Mouse (Mus musculus): ENCODE measurements around the gene Sh3yl1.
A peak's percentile ranks its signal among the peaks of the same experiment; 100 is the strongest.

Sh3yl1 gene

DNA sequence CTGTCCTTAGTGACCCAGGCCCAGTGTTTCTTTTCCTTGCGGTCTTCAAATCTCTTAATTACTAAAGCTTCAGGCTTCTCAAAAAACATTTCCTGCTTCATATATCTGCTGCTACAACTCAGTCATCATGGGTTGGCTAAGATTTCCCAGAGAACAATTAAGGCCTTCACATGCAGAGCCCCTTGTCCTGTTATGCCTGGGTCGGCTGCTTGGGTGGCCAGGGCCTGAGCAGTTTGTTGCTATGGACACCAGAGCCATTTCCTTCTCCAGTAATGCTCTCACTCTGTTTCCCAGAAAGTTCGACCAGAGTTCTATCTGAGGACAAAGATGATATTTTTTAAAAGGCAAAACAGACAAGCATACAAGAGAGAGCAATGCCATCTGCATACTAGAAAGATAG lies 32.7 kb downstream of the Sh3yl1 start:
- DNase-seq (ENCODE audit: low read depth), result no peak

DNA sequence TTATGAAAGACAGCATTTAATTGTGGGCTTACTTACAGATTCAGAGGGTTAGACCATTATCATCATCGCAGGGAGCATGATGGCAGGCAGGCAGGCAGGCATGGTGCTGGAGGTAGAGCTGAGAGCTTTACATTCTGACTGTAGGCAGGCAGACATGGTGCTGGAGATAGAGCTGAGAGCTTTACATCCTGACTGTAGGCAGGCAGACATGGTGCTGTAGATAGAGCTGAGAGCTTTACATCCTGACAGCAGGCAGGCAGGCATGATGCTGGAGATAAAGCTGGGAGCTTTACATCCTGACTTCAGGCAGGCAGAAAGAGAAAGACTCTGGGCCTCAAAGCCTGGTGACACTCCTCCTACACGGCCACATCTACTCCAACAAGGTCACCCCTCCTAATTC lies 59.2 kb downstream of the Sh3yl1 start:
- DNase-seq (ENCODE audit: low read depth), result no peak

DNA sequence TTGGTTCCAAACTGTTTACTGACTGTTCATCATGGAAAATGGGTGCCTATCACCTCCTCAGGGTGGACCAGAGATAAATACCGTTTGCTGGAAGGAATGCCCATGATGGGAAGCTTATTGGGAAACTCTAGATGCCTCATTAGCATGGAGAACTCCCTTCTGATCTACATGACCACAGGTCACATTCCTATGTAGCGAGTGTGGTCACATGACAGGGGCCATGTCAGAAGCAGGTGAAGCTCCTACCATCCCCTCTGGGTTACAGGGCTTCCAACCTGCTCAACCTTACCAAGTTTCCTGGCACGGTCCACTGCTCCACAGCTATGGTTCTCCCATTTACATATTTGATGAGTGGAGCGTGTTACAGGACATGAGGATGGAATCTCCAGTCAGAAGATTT lies 92.3 kb downstream of the Sh3yl1 start:
- DNase-seq (ENCODE audit: low read depth), result no peak

DNA sequence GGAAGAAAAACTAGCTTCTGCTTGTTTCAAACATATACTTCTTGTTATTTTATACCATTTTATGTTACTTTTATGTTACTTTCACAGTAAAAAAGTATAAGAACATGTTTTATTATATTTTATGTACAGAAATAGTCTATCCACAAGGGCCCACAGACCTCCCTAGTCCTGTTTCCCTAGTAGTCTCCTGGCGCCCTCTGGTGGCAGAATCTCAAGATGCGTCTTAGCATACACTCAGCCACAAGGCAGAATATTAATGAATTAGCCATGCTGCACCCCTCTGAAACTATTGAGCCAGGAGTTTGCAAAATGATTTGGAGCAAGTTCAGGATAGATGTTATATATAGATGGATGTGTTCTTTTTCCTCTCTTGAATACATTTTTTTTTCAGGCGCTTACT lies 93.5 kb downstream of the Sh3yl1 start:
- peak; percentile 31 for DNase-seq (ENCODE audit: low read depth)

DNA sequence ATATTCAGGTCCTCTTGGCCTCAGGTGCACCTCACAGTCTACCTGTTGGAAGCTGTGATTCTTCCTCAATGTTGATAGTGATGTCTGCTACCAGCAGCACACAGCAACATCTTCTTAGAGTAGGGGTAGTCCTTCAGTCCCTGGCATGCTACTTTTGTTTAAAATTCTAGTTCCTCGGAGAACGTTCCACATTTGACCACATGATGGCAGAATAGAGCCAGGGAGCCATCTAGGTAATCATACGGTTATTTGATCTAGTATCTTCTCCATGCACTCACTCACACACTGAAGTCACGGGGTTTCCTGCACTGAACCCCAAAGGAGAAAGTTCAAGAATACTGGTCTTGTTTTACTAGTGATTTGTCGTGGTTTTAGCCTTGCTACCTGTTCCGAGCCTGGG lies 96.7 kb downstream of the Sh3yl1 start:
- peak; percentile 28 for DNase-seq (ENCODE audit: low read depth)

All from fibroblast of lung, adult 2 months (primary cell).